Mouse (Mus musculus): ENCODE measurements at regions not wholly inside any gene's neighbourhood (a gene's known extent, or its start where the extent isn't known, plus 50 kb on each side); places are given as distances from the start of the nearest gene placed in this dataset.

GRCm38 (mm10) chr1:125158481-125158880, 277.0 kb downstream of the Actr3 start:
- no peak for DNase-seq
- intact Hi-C loops (cut with DNase I) = no loop called here

- no peak for DNase-seq
- intact Hi-C loops (cut with DNase I) = no loop called here
Observed at GRCm38 (mm10) chr1:125156093-125156492, 279.4 kb downstream of the Actr3 start.

GRCm38 (mm10) chr1:125149817-125150216, 285.7 kb downstream of the Actr3 start:
- intact Hi-C loops (cut with DNase I) = no loop called here

GRCm38 (mm10) chr1:125123861-125124260, 311.7 kb downstream of the Actr3 start:
- intact Hi-C loops (cut with DNase I) = no loop called here
- no peak for DNase-seq

More at GRCm38 (mm10) chr1:125149817-125150216, 285.7 kb downstream of the Actr3 start:
- no peak for DNase-seq

GRCm38 (mm10) chr1:125100596-125100995, 334.9 kb downstream of the Actr3 start:
- DNase-seq = no peak
- intact Hi-C loops (cut with DNase I) = no loop called here

- intact Hi-C loops (cut with DNase I) = loop anchor here (2.0 kb wide), 1 partner anchor 18 kb away; no protein-coding TSS in a partner anchor
- no peak for DNase-seq
Observed at GRCm38 (mm10) chr1:125084906-125085305, 350.6 kb downstream of the Actr3 start.

GRCm38 (mm10) chr1:125039572-125040326, 395.8 kb downstream of the Actr3 start:
- intact Hi-C loops (cut with DNase I) = no loop called here
- peak; percentile 3 to 12 for DNase-seq

- no peak for DNase-seq
- intact Hi-C loops (cut with DNase I) = no loop called here
Observed at GRCm38 (mm10) chr1:125013301-125013700, 422.2 kb downstream of the Actr3 start.

- intact Hi-C loops (cut with DNase I) = no loop called here
- no peak for DNase-seq
Observed at GRCm38 (mm10) chr1:125011893-125012292, 423.6 kb downstream of the Actr3 start.

- intact Hi-C loops (cut with DNase I) = no loop called here
- no peak for DNase-seq
Observed at GRCm38 (mm10) chr1:124997577-124997976, 437.9 kb downstream of the Actr3 start.

GRCm38 (mm10) chr1:124950849-124951248, 484.7 kb downstream of the Actr3 start:
- intact Hi-C loops (cut with DNase I) = no loop called here
- no peak for DNase-seq

- intact Hi-C loops (cut with DNase I) = no loop called here
- DNase-seq = no peak
Observed at GRCm38 (mm10) chr1:124904373-124904772, 531.2 kb downstream of the Actr3 start.

- no peak for DNase-seq
- intact Hi-C loops (cut with DNase I) = no loop called here
Observed at GRCm38 (mm10) chr1:124871148-124871547, 564.4 kb downstream of the Actr3 start.

GRCm38 (mm10) chr1:124866248-124866647, 569.3 kb downstream of the Actr3 start:
- intact Hi-C loops (cut with DNase I) = no loop called here
- no peak for DNase-seq

GRCm38 (mm10) chr1:124845681-124846080, 589.8 kb downstream of the Actr3 start:
- intact Hi-C loops (cut with DNase I) = no loop called here
- peak; percentile 8 to 47 for DNase-seq

- intact Hi-C loops (cut with DNase I) = no loop called here
- DNase-seq = no peak
Observed at GRCm38 (mm10) chr1:124825717-124826116, 609.8 kb downstream of the Actr3 start.

- intact Hi-C loops (cut with DNase I) = no loop called here
- DNase-seq = no peak
Observed at GRCm38 (mm10) chr1:124793026-124793425, 642.5 kb downstream of the Actr3 start.

- no peak for DNase-seq
- intact Hi-C loops (cut with DNase I) = no loop called here
Observed at GRCm38 (mm10) chr1:124790646-124791045, 644.9 kb downstream of the Actr3 start.

GRCm38 (mm10) chr1:124790130-124790529, 645.4 kb downstream of the Actr3 start:
- intact Hi-C loops (cut with DNase I) = no loop called here

GRCm38 (mm10) chr1:124783066-124783465, 652.5 kb downstream of the Actr3 start:
- DNase-seq = no peak
- intact Hi-C loops (cut with DNase I) = no loop called here

More at GRCm38 (mm10) chr1:124790130-124790529, 645.4 kb downstream of the Actr3 start:
- no peak for DNase-seq

- intact Hi-C loops (cut with DNase I) = no loop called here
- no peak for DNase-seq
Observed at GRCm38 (mm10) chr1:124777685-124778084, 657.8 kb downstream of the Actr3 start.

GRCm38 (mm10) chr1:124756721-124757120, 678.8 kb downstream of the Actr3 start:
- intact Hi-C loops (cut with DNase I) = no loop called here
- no peak for DNase-seq

- DNase-seq = no peak
- intact Hi-C loops (cut with DNase I) = no loop called here
Observed at GRCm38 (mm10) chr1:124739777-124740176, 694.4 kb upstream of the Dpp10 start.
